Mouse (Mus musculus): Measurements from ENCODE around the gene Edem2. TPM values are rescaled to one million over a fixed set of nuclear protein-coding genes. Genes with fewer than 3 reads are reported as not detected.

Edem2 gene
- polyA plus RNA-seq (2014; fragmentation: Nextera tagmentation; extraction: Ambion mirVana) = 38.2 and 42.3 TPM in 2 replicates

DNA sequence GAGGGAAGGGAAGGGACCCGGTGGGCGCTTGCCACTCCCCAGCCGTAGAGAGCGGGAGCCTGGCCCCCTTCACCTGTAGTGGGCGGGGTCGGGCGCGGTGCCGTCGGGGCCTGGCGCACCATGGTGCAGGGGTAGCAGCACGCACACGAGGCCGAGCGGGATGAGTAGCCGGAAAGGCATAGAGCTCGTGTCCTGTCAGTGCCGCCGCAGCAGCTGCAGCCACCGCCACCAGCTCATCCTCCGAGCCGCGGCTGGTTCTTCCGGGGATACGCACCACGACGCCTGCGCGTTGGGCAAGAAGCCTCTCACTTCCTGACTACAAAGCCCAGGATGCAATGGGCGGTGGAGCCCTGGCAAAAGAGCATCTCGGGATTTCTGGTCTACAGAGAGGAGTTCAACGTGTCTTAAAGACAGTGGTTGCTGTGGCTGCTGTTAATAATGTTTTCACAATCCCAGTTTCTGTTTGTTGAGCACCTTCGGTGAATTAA is at the start of gene Edem2:
Gene Edem2 (minus strand): TSS at position 318 of the 488 bp plus-strand sequence.
- Histone ChIP-seq H3K9me3 (ENCODE audit: control insufficient read depth, low read length) (no peaks in the 10 kb centered on the region), H3K4me1 (ENCODE audit: control insufficient read depth, insufficient read depth, low read length) (peaks cover 10% of the 10 kb centered on the region; the same call in 1 of the 2 replicates), H3K4me2 (ENCODE audit: low read depth, low read length) (peak within 1 kb of the TSS; percentile 92), H3K27ac (ENCODE audit: low read depth, low read length) (peak within 1 kb of the TSS; percentile 52; the same call in 1 of the 2 replicates), H3K27me3 (ENCODE audit: control insufficient read depth, insufficient read depth, low read length) (no peaks in the 10 kb centered on the region), H3K4me3 (ENCODE audit: low read depth, low read length) (peak within 1 kb of the TSS; percentile 70), H3K36me3 (ENCODE audit: control insufficient read depth, insufficient read depth, low read length) (no peaks in the 10 kb centered on the region), H3K9ac (replicated peaks; ENCODE audit: low read depth, low read length) (peak within 1 kb of the TSS; percentile 71)
- under 1% methylated on average over 33 of the region's 33 CpGs for WGBS
- ATAC-seq (ENCODE audit: low read depth) = peak; percentile 98

DNA sequence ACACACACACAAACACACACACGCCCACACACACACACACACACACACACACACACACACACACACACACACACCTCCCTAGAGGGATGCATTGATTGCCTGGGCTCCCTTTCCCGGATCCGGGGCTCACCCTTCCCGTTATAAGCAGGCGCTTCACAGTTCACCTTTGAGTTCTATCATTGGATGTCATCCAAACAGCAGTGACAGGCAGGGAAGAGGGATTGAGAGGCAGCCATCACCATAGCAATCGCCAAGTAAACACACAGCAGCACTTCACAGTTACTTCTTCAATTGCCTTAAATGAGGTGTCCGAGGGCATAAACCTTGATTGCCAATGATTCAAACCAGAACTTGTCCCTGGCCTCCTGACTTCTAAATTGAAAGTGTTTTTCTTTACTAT is 49.8 kb upstream of the Edem2 start:
- no peak overlapping the region for H3K4me3 ChIP-seq (ENCODE audit: low read depth, low read length)
- 47% methylated on average over 7 of the region's 7 CpGs for WGBS
- H3K36me3 ChIP-seq (ENCODE audit: control insufficient read depth, insufficient read depth, low read length) = no peaks in the 10 kb centered on the region
- no peak for ATAC-seq (ENCODE audit: low read depth)
- H3K4me1 ChIP-seq (ENCODE audit: control insufficient read depth, insufficient read depth, low read length) = peaks cover 32% of the 10 kb centered on the region
- no peak overlapping the region for H3K9ac ChIP-seq (replicated peaks; ENCODE audit: low read depth, low read length)
- H3K27ac ChIP-seq (ENCODE audit: low read depth, low read length) = no peak overlapping the region
- no peaks in the 10 kb centered on the region for H3K9me3 ChIP-seq (ENCODE audit: control insufficient read depth, low read length)
- no peaks in the 10 kb centered on the region; the same call in 1 of the 2 replicates for H3K27me3 ChIP-seq (ENCODE audit: control insufficient read depth, insufficient read depth, low read length)
- H3K4me2 ChIP-seq (ENCODE audit: low read depth, low read length) = no peak overlapping the region

DNA sequence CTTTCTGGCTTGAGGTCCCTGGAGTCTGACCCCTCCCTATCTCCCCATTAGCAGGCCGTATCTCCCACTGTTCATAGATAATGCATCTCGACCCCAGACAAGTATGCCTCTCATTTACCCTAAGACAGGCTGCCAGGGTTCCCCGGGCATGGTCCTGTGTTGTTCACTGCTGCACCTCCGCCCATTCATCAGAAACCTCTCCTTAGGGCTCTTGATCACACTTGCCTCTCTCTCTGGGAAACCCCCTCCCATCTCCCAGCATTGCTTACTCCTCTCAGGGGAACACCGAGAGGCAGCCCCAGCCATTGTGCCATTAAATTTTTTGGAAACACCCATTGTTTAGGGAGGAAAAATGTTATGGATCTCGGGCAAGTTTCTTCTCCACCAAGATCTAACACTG is 48.7 kb upstream of the Edem2 start:
- ATAC-seq (ENCODE audit: low read depth) = 0 out of 2 replicates have a peak, but pooled peaks have one; percentile 18
- no peaks in the 10 kb centered on the region; the same call in 1 of the 2 replicates for H3K27me3 ChIP-seq (ENCODE audit: control insufficient read depth, insufficient read depth, low read length)
- H3K9me3 ChIP-seq (ENCODE audit: control insufficient read depth, low read length) = no peaks in the 10 kb centered on the region
- no peak overlapping the region; the same call in 1 of the 2 replicates for H3K9ac ChIP-seq (replicated peaks; ENCODE audit: low read depth, low read length)
- peaks cover 32% of the 10 kb centered on the region for H3K4me1 ChIP-seq (ENCODE audit: control insufficient read depth, insufficient read depth, low read length)
- no peak overlapping the region for H3K4me3 ChIP-seq (ENCODE audit: low read depth, low read length)
- H3K36me3 ChIP-seq (ENCODE audit: control insufficient read depth, insufficient read depth, low read length) = no peaks in the 10 kb centered on the region
- 46% methylated on average over 6 of the region's 6 CpGs for WGBS
- H3K27ac ChIP-seq (ENCODE audit: low read depth, low read length) = no peak overlapping the region
- H3K4me2 ChIP-seq (ENCODE audit: low read depth, low read length) = no peak overlapping the region; the same call in 1 of the 2 replicates

DNA sequence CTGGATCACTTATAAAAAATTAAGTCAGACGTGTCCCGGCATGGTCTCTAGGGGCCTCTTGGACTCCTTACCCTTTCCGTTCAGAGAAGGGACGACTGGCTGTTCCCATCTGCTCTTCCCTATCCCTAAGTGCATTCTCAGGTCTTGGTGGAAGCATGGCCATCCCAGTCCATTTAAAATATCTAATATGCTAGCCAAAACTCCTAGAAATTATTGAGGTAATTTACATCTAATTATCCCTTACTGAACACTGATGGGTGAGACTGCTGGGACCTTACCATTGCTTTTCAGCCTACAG is 48.4 kb upstream of the Edem2 start:
- Histone ChIP-seq H3K9me3 (ENCODE audit: control insufficient read depth, low read length) (no peaks in the 10 kb centered on the region), H3K9ac (replicated peaks; ENCODE audit: low read depth, low read length) (no peak overlapping the region), H3K4me1 (ENCODE audit: control insufficient read depth, insufficient read depth, low read length) (peaks cover 32% of the 10 kb centered on the region), H3K36me3 (ENCODE audit: control insufficient read depth, insufficient read depth, low read length) (no peaks in the 10 kb centered on the region), H3K4me2 (ENCODE audit: low read depth, low read length) (peak overlapping the region; percentile 58; the same call in 1 of the 2 replicates), H3K4me3 (ENCODE audit: low read depth, low read length) (no peak overlapping the region), H3K27me3 (ENCODE audit: control insufficient read depth, insufficient read depth, low read length) (no peaks in the 10 kb centered on the region; the same call in 1 of the 2 replicates), H3K27ac (ENCODE audit: low read depth, low read length) (no peak overlapping the region; the same call in 1 of the 2 replicates)
- ATAC-seq (ENCODE audit: low read depth) = no peak
- 30% methylated on average over 4 of the region's 4 CpGs for WGBS

DNA sequence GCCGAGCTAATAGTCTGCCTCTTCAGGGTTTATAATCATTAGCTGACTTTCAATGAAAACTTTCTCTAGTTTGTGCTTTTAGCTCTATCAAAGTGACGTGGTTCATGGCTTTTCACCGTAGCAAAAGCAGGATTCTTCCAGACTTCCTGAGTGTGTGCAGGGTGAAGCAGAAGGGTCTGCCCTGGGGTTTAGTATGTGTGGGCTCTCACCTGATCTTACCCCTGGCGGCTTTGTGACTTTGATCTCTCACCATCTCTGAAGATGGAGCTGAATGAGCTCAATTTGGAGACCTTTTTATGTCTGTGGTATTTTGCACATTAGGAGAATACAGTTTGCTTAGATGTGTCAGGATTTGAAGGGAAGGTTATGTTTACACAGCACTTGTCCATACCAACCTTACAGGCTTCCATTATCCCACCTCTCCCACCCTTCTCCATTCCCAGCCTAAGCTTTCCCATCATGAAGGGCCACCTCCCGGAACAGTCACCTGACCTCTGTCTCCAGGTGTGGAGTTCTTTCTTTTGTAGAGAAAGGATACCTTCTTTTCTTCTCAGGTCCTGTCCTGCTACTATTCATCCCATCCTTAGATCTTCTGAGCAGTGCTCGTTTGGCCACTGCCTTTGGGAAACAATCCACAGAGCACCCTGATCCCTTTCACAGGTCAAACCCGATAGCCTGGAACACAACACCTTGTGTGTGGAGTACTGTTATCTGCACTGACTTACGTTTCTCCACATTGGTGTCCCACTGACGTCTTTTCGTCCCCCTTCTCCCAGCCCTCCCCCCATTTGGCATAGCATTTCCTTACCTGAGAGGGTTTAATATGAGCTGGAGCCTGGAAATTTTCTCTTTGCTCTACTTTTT is 47.8 kb upstream of the Edem2 start:
- peak overlapping the region; percentile 58; the same call in 1 of the 2 replicates for H3K4me2 ChIP-seq (ENCODE audit: low read depth, low read length)
- ATAC-seq (ENCODE audit: low read depth) = no peak
- no peaks in the 10 kb centered on the region for H3K9me3 ChIP-seq (ENCODE audit: control insufficient read depth, low read length)
- peak overlapping the region; percentile 71; the same call in 1 of the 2 replicates for H3K4me3 ChIP-seq (ENCODE audit: low read depth, low read length)
- H3K27ac ChIP-seq (ENCODE audit: low read depth, low read length) = no peak overlapping the region; the same call in 1 of the 2 replicates
- H3K4me1 ChIP-seq (ENCODE audit: control insufficient read depth, insufficient read depth, low read length) = peaks cover 32% of the 10 kb centered on the region
- no peaks in the 10 kb centered on the region; the same call in 1 of the 2 replicates for H3K27me3 ChIP-seq (ENCODE audit: control insufficient read depth, insufficient read depth, low read length)
- H3K9ac ChIP-seq (replicated peaks; ENCODE audit: low read depth, low read length) = no peak overlapping the region
- 69% methylated on average over 10 of the region's 10 CpGs for WGBS
- H3K36me3 ChIP-seq (ENCODE audit: control insufficient read depth, insufficient read depth, low read length) = no peaks in the 10 kb centered on the region

DNA sequence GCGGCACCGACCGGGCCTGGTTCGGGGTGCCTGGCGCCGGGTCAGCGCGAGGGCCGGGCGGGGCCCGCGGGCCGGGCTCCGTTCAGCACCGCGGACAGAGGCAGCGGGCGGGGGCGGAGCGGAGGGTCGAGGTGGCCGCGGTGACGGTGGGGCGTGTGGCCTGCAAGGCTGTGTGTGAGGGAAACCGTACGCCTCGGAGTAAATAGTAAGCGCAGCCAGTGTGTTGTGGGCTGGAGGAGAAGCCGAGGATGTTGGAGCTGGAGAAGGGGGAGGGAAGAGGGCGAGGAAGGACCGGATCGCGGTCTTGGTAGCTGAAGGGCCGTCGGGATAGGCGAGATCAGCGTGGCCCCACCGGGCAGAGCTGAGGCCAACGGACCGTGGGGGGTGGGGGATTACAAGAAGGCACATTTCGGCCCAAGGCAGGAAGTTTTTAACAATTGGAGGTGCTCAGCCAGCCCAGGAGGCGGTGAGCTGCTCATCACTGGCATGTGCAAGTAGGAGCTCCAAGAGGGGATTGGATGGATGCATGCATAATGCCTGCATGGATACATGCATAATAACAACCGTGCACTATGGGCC is 46.5 kb upstream of the Edem2 start:
- peaks cover 32% of the 10 kb centered on the region for H3K4me1 ChIP-seq (ENCODE audit: control insufficient read depth, insufficient read depth, low read length)
- ATAC-seq (ENCODE audit: low read depth) = peak; percentile 71
- peak overlapping the region; percentile 71 for H3K4me3 ChIP-seq (ENCODE audit: low read depth, low read length)
- peak overlapping the region; percentile 96 for H3K9ac ChIP-seq (replicated peaks; ENCODE audit: low read depth, low read length)
- no peaks in the 10 kb centered on the region; the same call in 1 of the 2 replicates for H3K27me3 ChIP-seq (ENCODE audit: control insufficient read depth, insufficient read depth, low read length)
- under 1% methylated on average over 44 of the region's 44 CpGs for whole genome bisulfite sequencing
- no peaks in the 10 kb centered on the region for H3K36me3 ChIP-seq (ENCODE audit: control insufficient read depth, insufficient read depth, low read length)
- peak overlapping the region; percentile 58 for H3K4me2 ChIP-seq (ENCODE audit: low read depth, low read length)
- H3K27ac ChIP-seq (ENCODE audit: low read depth, low read length) = peak overlapping the region; percentile 82
- no peaks in the 10 kb centered on the region for H3K9me3 ChIP-seq (ENCODE audit: control insufficient read depth, low read length)

DNA sequence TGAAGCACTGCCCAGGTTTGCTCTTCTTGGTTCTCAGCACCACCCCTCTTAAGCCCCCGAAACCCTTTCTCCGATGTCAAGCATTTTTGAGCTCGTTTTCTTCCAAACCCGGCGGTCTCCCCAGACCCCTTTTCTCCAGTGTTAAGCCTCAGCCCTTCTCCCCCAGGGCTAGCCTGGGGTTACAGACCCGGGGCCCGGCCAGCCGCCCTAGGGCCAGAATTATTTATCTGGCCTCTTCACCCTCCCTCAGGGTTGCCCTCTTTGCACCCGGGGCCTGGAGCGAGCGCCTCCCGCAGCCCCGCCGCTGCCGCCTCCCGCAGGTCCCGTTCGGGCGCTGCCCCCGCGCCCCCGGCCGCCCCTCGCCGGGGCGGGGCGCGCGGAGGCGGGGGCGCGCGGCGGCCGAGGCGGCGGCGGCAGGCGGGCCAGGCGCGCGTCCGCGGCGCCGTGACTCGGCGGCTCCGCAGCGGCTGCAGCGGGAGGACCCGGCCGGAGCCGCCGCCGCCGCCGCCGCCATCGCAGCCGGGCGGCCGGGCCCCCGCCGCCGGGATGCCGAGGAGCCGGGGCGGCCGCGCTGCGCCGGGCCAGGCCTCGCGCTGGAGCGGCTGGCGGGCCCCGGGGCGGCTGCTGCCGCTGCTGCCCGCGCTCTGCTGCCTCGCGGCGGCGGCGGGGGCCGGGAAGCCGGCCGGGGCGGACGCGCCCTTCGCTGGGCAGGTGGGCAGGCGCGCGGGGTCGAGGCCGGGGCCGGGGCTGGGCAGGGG is 45.8 kb upstream of the Edem2 start, which contains the start of gene Mmp24:
Gene Mmp24 (plus strand): TSS at position 416 of the 758 bp plus-strand sequence.
- peak; percentile 23; the same call in 1 of the 2 replicates for ATAC-seq (ENCODE audit: low read depth)
- Histone ChIP-seq H3K4me3 (ENCODE audit: low read depth, low read length) (peak within 1 kb of the TSS; percentile 71), H3K36me3 (ENCODE audit: control insufficient read depth, insufficient read depth, low read length) (no peaks in the 10 kb centered on the region), H3K9ac (replicated peaks; ENCODE audit: low read depth, low read length) (peak within 1 kb of the TSS; percentile 96), H3K4me1 (ENCODE audit: control insufficient read depth, insufficient read depth, low read length) (peaks cover 32% of the 10 kb centered on the region), H3K4me2 (ENCODE audit: low read depth, low read length) (peak within 1 kb of the TSS; percentile 58), H3K9me3 (ENCODE audit: control insufficient read depth, low read length) (no peaks in the 10 kb centered on the region), H3K27ac (ENCODE audit: low read depth, low read length) (peak within 1 kb of the TSS; percentile 82), H3K27me3 (ENCODE audit: control insufficient read depth, insufficient read depth, low read length) (no peaks in the 10 kb centered on the region; the same call in 1 of the 2 replicates)
- 1% methylated on average over 52 of the region's 100 CpGs for WGBS

DNA sequence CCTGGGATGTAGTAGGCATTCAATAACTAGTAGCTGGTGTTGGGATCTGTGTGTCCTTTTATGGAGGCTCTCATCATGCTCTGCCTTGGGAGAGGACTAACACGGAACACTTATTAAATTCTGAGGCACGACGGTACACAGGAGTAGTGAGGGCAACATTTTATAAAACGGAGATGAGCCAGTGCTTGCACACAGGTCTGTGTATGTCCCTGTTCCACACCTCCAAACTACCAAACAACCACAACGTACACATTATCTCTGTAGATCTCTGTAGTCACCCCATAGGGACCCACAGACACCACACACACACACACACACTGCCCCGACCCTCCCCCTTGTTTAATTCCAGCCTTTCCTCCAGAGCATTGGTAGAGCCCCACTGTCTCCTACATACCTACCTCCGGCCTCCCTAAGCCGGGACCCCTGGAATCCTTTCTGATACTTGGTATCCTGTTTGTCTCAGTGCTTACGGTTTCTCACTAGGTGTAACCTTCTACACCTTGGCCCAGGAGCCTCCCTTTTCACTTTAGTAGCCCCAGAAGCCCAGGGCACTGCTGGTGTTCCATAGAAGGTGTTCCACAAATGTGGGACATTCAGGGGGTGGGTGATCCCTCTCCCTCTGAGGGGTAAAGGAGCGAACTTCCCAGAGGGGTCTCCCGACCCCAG is 45.1 kb upstream of the Edem2 start:
- H3K9ac ChIP-seq (replicated peaks; ENCODE audit: low read depth, low read length) = peak overlapping the region; percentile 96
- H3K27ac ChIP-seq (ENCODE audit: low read depth, low read length) = peak overlapping the region; percentile 10; the same call in 1 of the 2 replicates
- no peaks in the 10 kb centered on the region; the same call in 1 of the 2 replicates for H3K27me3 ChIP-seq (ENCODE audit: control insufficient read depth, insufficient read depth, low read length)

More for the DNA sequence above, 45.1 kb upstream of the Edem2 start:
- no peaks in the 10 kb centered on the region for H3K9me3 ChIP-seq (ENCODE audit: control insufficient read depth, low read length)
- ATAC-seq (ENCODE audit: low read depth) = no peak
- 60% methylated on average over 11 of the region's 11 CpGs for WGBS
- peak overlapping the region; percentile 47 for H3K4me2 ChIP-seq (ENCODE audit: low read depth, low read length)
- H3K4me1 ChIP-seq (ENCODE audit: control insufficient read depth, insufficient read depth, low read length) = peaks cover 25% of the 10 kb centered on the region
- H3K36me3 ChIP-seq (ENCODE audit: control insufficient read depth, insufficient read depth, low read length) = no peaks in the 10 kb centered on the region
- H3K4me3 ChIP-seq (ENCODE audit: low read depth, low read length) = peak overlapping the region; percentile 71
